Mouse (Mus musculus) hindbrain, embryonic 14.5 days (tissue): ENCODE measurements around the gene H2-M5. TPM values are rescaled to one million over a fixed set of nuclear protein-coding genes. Genes with fewer than 3 reads are reported as not detected.

Experiments
- ATAC-seq: fragments of 200-750 bp; cut with Nextera tagmentation; 2 replicates; pipeline ENCODE4 v1.8.0; 2017; ENCODE audit warnings: moderate number of reproducible peaks, mild to moderate bottlenecking, moderate TSS enrichment, moderate library complexity; ENCODE audit not compliant: low FRiP score
- DNase-seq: peaks from one replicate; pipeline ENCODE4 v3.0.0-alpha.2; 2015; ENCODE audit warnings: low spot score
- H3K27ac ChIP-seq: fragments of 300-500 bp; sonication (generic); 2 replicates; pipeline ENCODE4 v1.5.1; 2014; ENCODE audit warnings: mild to moderate bottlenecking, moderate library complexity
- H3K27me3 ChIP-seq: fragments of 300-500 bp; sonication (generic); 2 replicates; pipeline ENCODE4 v1.6.1; 2014; ENCODE audit warnings: mild to moderate bottlenecking, low read length, mixed read lengths; ENCODE audit not compliant: control insufficient read depth, insufficient read depth
- H3K36me3 ChIP-seq: fragments of 300-500 bp; sonication (generic); replicated peaks from 2 replicates; pipeline ENCODE4 v1.6.1; 2014; ENCODE audit not compliant: control insufficient read depth, insufficient read depth
- H3K4me1 ChIP-seq: fragments of 300-500 bp; sonication (generic); replicated peaks from 2 replicates; pipeline ENCODE4 v1.6.1; 2014; ENCODE audit warnings: antibody characterized with exemption, low read length, mixed read lengths; ENCODE audit not compliant: control insufficient read depth, insufficient read depth
- H3K4me2 ChIP-seq: fragments of 300-500 bp; sonication (generic); replicated peaks from 2 replicates; pipeline ENCODE4 v1.6.1; 2014; ENCODE audit warnings: mild to moderate bottlenecking, moderate library complexity
- H3K4me3 ChIP-seq: fragments of 300-500 bp; sonication (generic); replicated peaks from 2 replicates; pipeline ENCODE4 v1.5.1; 2014; ENCODE audit warnings: mild to moderate bottlenecking, low read length
- H3K9ac ChIP-seq: fragments of 300-500 bp; sonication (generic); 2 replicates; pipeline ENCODE4 v1.6.1; 2014
- H3K9me3 ChIP-seq: fragments of 300-500 bp; sonication (generic); 2 replicates; pipeline ENCODE4 v1.6.1; 2016; ENCODE audit warnings: low read length; ENCODE audit not compliant: control insufficient read depth
- WGBS: fragments of 180-500 bp; shearing (Covaris S2); extraction: QIAGEN DNeasy Blood & Tissue Kit; methylation state at CpG from one replicate; pipeline ENCODE4 v1.1.7; 2014; 5-methylcytosine and 5-hydroxymethylcytosine counted together
- polyA plus RNA-seq: library from polyadenylated mRNA; unstranded; fragments of >200 nt; fragmentation: Nextera tagmentation; extraction: Ambion mirVana; gene quantifications from 2 replicates; pipeline ENCODE4 v1.2.1, GENCODE M21; 2014

The H2-M5 gene
- polyA plus RNA-seq, 1 experiment from 2014 or later = 1.0 TPM

GRCm38 (mm10) chr17:36957999-36958743 lies 31.2 kb downstream of the H2-M5 start, which contains the start of the genes Znrd1 and Znrd1as:
TSS of gene Znrd1 (minus strand) at chr17:36958559.
TSS of gene Znrd1as (plus strand) at chr17:36958592.
- Histone ChIP-seq H3K4me3 (peak within 1 kb of the TSS; percentile 65), H3K4me1 (peaks cover 11% of the 10 kb centered on the region), H3K9me3 (no peaks in the 10 kb centered on the region), H3K9ac (peak within 1 kb of the TSS; percentile 68), H3K4me2 (peak within 1 kb of the TSS; percentile 85), H3K27me3 (no peaks in the 10 kb centered on the region), H3K36me3 (peaks cover 27% of the 10 kb centered on the region), H3K27ac (peak within 1 kb of the TSS; percentile 83)
- DNase-seq (peak; percentile 99), ATAC-seq (peak; percentile 98)
- WGBS = under 1% methylated on average over 46 of the region's 46 CpGs

GRCm38 (mm10) chr17:36953062-36953461 lies 36.3 kb downstream of the H2-M5 start:
- Histone ChIP-seq H3K9ac (no peak overlapping the region), H3K4me2 (no peak overlapping the region), H3K9me3 (no peaks in the 10 kb centered on the region), H3K4me3 (no peak overlapping the region), H3K27me3 (no peaks in the 10 kb centered on the region), H3K36me3 (peaks cover 40% of the 10 kb centered on the region), H3K27ac (no peak overlapping the region), H3K4me1 (peaks cover 16% of the 10 kb centered on the region)
- 85% methylated on average over 1 of the region's 1 CpGs for WGBS
- no peak for ATAC-seq
- DNase-seq = no peak

- DNase-seq (no peak), ATAC-seq (no peak)
- Histone ChIP-seq H3K4me3 (no peak overlapping the region), H3K4me2 (no peak overlapping the region), H3K27ac (no peak overlapping the region), H3K27me3 (no peaks in the 10 kb centered on the region), H3K9ac (no peak overlapping the region), H3K9me3 (no peaks in the 10 kb centered on the region), H3K4me1 (peaks cover 15% of the 10 kb centered on the region), H3K36me3 (peaks cover 40% of the 10 kb centered on the region)
- WGBS = 82% methylated on average over 2 of the region's 2 CpGs
Measured at GRCm38 (mm10) chr17:36952631-36953030, 36.7 kb downstream of the H2-M5 start.

GRCm38 (mm10) chr17:36950981-36951947 lies 38.1 kb downstream of the H2-M5 start, which contains the start of gene Ppp1r11:
TSS of gene Ppp1r11 (minus strand) at chr17:36951741.
- peak within 1 kb of the TSS; percentile 78 for H3K4me2 ChIP-seq
- 2% methylated on average over 36 of the region's 36 CpGs for WGBS
- H3K36me3 ChIP-seq = peaks cover 33% of the 10 kb centered on the region
- H3K27ac ChIP-seq = peak within 1 kb of the TSS; percentile 79
- peak within 1 kb of the TSS; percentile 66 for H3K9ac ChIP-seq
- H3K9me3 ChIP-seq = no peaks in the 10 kb centered on the region
- H3K4me3 ChIP-seq = peak within 1 kb of the TSS; percentile 46
- ATAC-seq = peak; percentile 96
- H3K4me1 ChIP-seq = peaks cover 12% of the 10 kb centered on the region
- peak; percentile 98 for DNase-seq
- no peaks in the 10 kb centered on the region for H3K27me3 ChIP-seq

- ATAC-seq = no peak
- WGBS = 93% methylated on average over 8 of the region's 8 CpGs
- DNase-seq = no peak
- Histone ChIP-seq H3K4me1 (peaks cover 17% of the 10 kb centered on the region), H3K27me3 (peaks cover 12% of the 10 kb centered on the region), H3K4me2 (no peak overlapping the region), H3K36me3 (peaks cover 22% of the 10 kb centered on the region), H3K4me3 (no peak overlapping the region), H3K9me3 (no peaks in the 10 kb centered on the region), H3K27ac (no peak overlapping the region), H3K9ac (no peak overlapping the region)
Measured at GRCm38 (mm10) chr17:36949265-36949664, 40.1 kb downstream of the H2-M5 start.

GRCm38 (mm10) chr17:36948286-36948685 lies 41.1 kb downstream of the H2-M5 start:
- peaks cover 21% of the 10 kb centered on the region for H3K27me3 ChIP-seq
- no peak overlapping the region for H3K27ac ChIP-seq
- ATAC-seq (no peak), DNase-seq (no peak)
- H3K4me3 ChIP-seq = no peak overlapping the region
- H3K4me1 ChIP-seq = peaks cover 17% of the 10 kb centered on the region
- H3K9me3 ChIP-seq = no peaks in the 10 kb centered on the region
- no peak overlapping the region for H3K9ac ChIP-seq
- peaks cover 13% of the 10 kb centered on the region for H3K36me3 ChIP-seq
- WGBS = 95% methylated on average over 1 of the region's 1 CpGs
- no peak overlapping the region for H3K4me2 ChIP-seq

- H3K9ac ChIP-seq = peak overlapping the region; percentile 83
- H3K27ac ChIP-seq = peak overlapping the region; percentile 70
- H3K4me2 ChIP-seq = peak overlapping the region; percentile 93
- DNase-seq (peak; percentile 59), ATAC-seq (peak; percentile 57)
- H3K4me1 ChIP-seq = peaks cover 27% of the 10 kb centered on the region
- WGBS = under 1% methylated on average over 60 of the region's 62 CpGs
- peak overlapping the region; percentile 47 for H3K4me3 ChIP-seq
- peaks cover 31% of the 10 kb centered on the region for H3K27me3 ChIP-seq
- no peaks in the 10 kb centered on the region for H3K9me3 ChIP-seq
- H3K36me3 ChIP-seq = peaks cover 13% of the 10 kb centered on the region
Measured at GRCm38 (mm10) chr17:36947051-36947819, 42.1 kb downstream of the H2-M5 start.

- Histone ChIP-seq H3K4me1 (peaks cover 16% of the 10 kb centered on the region), H3K9me3 (no peaks in the 10 kb centered on the region), H3K4me2 (no peak overlapping the region), H3K9ac (no peak overlapping the region), H3K27ac (no peak overlapping the region), H3K4me3 (no peak overlapping the region), H3K27me3 (peaks cover 50% of the 10 kb centered on the region), H3K36me3 (peaks cover 7% of the 10 kb centered on the region)
- WGBS = 18% methylated on average over 9 of the region's 9 CpGs
- ATAC-seq = no peak
- DNase-seq = no peak
Measured at GRCm38 (mm10) chr17:36944121-36944775, 45.1 kb downstream of the H2-M5 start.
